Mouse (Mus musculus) gastrocnemius, adult 18-20 months (tissue): ENCODE results near the gene Adamts14. TPM values are rescaled to one million over a fixed set of nuclear protein-coding genes. Genes with fewer than 3 reads are reported as not detected.

Experiments
- total RNA-seq, 2 experiments: library from RNA; stranded (reverse); gene quantifications; 2 replicates each; pipeline ENCODE4 v1.2.3; 2021

The Adamts14 gene
- total RNA-seq, 2 experiments from 2014 or later, result 0.88 to 1.2 TPM

Other genes starting within 250 kb of the Adamts14 start
- 1 to 10 TPM in 1 of 2 experiments, under 1 TPM in 1; 0.50 to 1.2 TPM for gene Pcbd1, start 184.1 kb downstream of the Adamts14 start, total RNA-seq
- 1 to 10 TPM; 5.8 to 6.1 TPM for gene Sgpl1, start 125.7 kb downstream of the Adamts14 start, total RNA-seq
- gene Tbata, start 101.5 kb downstream of the Adamts14 start, total RNA-seq, result not detected
- gene Prf1, start 24.4 kb upstream of the Adamts14 start, total RNA-seq, result not detected
- 1 to 10 TPM; 5.1 to 6.3 TPM for gene Pald1, start 110.1 kb upstream of the Adamts14 start, total RNA-seq
- gene Nodal, start 144.5 kb upstream of the Adamts14 start, total RNA-seq, result under 1 TPM; 0.09 to 0.11 TPM
- gene Eif4ebp2, start 179.2 kb upstream of the Adamts14 start, total RNA-seq, result 100 to 1,000 TPM; 147 to 178 TPM
- 100 to 1,000 TPM; 161 to 167 TPM for gene Lrrc20, start 202.4 kb upstream of the Adamts14 start, total RNA-seq